Mouse (Mus musculus) frontal cortex, postnatal 10 days (tissue): ENCODE measurements at regions not wholly inside any gene's neighbourhood (a gene's known extent, or its start where the extent isn't known, plus 50 kb on each side); places are given as distances from the start of the nearest gene placed in this dataset.
"Not testable (repeated sequence)": the region's sequence is repeated elsewhere in the genome, so short reads cannot be mapped to it uniquely, and the experiment has no call there.

Experiments
- DNase-seq, 2 experiments: peaks; one replicate each; pipeline ENCODE4 v3.0.0; 2022; ENCODE audit warnings: low spot score in 2 of 2, mixed read lengths in 1 of 2

DNA sequence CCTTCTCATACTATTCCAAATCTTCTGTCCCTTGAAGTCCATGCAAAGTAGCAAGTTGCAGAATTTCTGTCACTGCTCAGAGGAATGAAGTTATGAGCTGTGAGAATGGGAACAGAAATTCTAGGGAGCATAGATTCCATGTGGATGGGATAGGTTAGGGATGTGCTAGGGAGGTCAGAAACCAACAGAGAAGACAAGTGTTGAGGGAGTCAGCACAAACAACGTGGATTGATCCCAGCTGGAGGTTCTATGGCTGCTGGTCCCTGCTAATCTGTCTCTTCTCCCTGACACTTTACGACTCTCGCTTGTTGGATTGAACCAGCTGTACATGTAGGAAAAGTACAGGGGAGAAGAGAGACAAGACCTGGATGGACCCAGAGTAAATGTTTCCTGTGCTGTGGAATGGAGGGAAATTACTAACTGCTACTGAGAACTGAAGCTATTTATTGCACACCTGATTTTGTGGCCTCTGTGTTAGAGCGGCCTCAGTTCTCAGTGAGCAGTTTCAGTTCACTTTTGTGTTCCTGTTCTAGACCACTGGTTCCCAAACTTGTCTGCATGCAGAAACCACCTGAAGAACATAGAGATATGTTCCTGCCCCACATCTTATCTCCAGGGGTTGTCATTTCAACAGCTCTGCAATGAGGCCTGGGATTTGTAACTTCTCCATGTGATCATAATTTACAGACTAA lies 151.0 kb downstream of the Ube2e3 start:
- DNase-seq, result no peak

DNA sequence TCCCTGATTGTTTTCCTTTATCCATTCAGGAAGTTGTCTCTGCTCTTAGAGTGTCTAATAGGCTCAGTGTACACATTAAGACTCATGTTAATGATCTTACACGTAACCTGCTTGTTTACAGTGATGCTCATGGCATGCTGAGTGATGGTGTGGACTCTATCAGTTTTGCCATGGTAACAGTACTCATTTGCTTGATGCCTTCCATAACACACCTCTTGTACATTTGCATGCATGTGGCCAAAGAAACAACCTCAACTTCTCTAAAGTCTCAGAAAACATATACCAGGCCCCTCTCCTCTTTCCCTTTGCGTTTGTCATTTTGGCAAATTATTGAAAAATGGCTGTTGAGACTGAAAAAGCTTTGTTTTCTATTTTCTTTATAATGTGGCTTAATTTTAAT lies 155.0 kb downstream of the Ube2e3 start:
- no peak for DNase-seq

DNA sequence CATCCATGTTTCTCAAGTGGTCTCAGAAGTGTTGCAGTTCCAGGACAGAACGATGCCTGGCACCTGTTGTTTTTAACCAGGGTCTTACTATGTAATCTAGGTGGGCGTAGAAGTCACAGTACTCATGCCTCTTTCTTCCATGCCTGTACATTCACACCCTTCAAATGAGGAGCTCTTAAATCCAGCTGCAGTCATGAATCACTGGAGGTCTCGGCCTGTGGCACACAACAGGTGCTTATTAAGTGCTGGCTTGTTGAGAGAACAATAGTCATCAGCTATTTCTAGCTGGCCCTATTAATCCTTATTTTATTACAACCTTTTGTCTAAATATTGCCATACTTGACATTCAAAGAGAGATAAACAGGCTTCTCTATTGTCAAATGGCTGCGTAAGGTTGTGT lies 157.8 kb downstream of the Ube2e3 start:
- no peak for DNase-seq

DNA sequence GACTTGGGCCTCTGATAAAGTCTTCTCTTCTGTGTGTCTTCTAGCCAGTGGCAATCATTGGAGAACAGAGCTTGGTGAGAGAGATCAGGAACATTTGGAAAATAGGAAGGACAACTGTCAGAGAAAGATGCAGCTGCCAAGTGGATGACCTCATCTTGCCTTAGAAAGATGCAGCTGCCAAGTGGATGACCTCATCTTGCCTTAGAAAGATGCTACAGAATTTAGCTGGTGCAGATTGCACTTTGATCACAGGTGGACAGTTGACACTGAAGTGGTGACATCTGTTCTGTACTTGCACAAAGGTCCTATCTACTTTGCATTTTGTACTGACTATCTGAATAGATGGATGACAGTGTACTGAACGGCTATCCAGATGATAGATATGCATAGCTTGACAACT lies 163.1 kb downstream of the Ube2e3 start:
- DNase-seq, result no peak

DNA sequence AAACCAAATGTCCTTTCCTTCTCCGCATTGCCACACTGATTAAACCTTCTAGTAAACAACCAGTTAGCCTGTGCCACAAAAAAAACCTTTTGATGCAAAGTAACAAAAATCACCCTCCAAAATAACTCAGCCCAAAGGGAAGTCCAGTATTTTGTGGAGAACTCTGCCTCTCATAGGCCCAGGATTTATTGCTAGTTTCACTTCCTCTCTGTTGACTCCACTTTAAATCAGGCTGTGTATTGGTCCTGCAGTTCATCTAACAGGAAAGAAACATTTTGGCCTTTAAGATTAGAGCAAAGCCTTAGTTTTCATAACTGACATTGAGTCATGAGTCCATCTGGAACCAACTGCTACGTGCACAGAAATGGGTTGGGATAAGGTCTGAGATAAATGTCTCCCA lies 168.4 kb downstream of the Ube2e3 start:
- no peak for DNase-seq

DNA sequence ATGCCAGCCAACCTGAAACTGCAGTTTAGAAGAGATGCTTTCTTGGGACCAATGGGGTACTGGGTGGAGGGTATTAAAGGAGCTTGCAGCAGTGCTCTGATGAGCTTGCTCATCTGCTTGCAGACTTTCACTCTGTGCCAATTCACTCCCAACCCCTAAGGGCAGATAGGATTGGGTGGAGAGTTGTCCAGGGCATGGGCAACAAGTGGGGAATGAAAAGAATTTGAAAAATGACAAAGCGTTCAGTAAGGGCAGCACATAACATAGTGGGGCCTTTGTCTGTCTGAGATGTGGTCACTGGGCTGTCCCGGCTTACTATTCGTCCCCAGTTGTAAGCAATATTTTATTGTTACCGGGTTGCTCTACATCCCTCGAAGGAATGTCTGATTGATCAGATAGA lies 170.7 kb downstream of the Ube2e3 start:
- DNase-seq, result no peak

DNA sequence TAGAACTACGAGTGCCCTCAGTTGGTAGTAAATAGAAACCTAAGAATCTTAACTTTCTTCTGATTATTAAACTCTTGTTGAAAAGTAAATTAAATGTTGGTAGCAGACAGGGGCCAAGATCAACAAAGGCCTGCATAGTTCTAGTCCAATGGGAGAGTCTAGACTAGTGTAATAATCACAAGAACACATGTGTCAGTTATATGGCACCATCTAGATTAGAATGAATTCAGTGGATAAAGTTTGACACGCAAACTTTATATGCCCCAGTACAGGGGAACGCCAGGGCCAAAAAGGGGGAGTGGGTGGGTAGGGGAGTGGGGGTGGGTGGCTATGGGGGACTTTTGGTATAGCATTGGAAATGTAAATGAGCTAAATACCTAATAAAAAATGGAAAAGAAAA lies 176.9 kb downstream of the Ube2e3 start:
- DNase-seq, result not testable (repeated sequence)

DNA sequence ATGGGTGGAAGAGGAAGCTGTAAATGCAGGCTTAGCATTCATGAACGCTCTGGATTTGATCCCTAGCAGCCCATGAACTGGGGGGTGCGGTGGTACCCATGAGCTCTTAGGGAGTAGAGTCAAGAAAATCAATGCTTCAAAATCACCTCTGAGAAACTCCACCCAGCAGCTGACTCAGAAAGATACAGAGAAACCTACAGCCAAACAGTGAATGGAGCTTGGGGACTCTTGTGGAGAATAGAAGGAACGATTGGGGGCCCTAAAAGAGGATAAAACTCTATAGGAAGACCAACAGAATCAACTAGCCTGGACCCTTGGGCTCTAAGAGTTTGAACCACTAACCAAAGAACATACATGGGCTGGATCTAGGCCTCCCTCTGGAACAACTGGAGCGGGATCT lies 177.6 kb downstream of the Ube2e3 start:
- DNase-seq, result no peak

DNA sequence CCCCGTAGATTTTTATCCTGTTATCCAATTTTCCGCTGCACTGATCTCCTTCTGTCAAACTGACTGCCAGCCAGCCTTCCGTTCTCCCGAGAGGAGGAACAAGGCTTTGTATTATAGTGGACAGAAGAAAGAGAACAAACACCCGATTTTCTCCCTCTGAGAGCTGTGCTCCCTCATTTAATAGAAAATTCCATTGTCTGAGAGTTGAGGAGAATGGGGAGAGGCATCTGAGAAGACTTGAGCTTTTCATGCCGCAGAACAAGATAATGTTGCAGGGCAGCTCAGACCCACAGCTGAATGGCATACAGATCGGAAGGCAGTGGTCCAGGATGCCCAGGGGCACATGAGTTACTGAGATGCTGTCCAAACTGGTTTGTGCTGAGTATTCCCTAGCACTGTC lies 180.1 kb downstream of the Ube2e3 start:
- no peak for DNase-seq

DNA sequence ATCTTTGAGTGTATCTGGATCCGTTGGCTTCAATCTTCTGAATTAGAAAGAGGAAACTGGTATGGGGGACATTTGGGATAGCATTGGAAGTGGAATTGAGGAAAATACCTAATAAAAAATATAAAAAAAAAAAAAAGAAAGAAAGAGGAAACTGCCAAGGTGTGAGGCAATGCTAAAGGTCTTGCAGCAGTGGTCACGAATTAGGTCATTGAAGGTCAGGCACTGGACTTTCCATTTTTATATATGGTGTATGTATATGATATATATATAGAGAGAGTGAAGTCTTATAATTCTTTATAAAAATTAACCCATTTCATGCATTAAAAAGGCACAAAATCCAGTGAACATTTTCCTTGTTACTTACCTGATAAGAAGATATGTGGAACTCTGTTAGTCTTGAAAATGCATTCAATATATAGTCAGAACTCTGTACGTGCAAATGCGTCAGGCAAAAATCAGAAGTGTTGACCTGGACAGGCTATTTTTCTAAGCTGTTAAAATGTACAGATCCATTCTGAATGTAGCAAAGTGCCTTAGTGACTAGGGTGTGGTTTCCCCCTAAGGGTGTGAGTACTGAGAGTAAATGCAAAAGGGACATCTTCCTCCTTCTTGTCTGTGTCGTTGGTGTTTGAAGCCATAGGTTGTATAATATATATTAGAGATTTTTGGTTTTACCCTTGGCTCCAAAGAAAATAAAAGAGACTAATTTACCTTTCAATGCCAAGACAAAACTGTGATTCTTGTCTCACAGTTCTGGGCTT lies 181.0 kb downstream of the Ube2e3 start:
- no peak for DNase-seq

DNA sequence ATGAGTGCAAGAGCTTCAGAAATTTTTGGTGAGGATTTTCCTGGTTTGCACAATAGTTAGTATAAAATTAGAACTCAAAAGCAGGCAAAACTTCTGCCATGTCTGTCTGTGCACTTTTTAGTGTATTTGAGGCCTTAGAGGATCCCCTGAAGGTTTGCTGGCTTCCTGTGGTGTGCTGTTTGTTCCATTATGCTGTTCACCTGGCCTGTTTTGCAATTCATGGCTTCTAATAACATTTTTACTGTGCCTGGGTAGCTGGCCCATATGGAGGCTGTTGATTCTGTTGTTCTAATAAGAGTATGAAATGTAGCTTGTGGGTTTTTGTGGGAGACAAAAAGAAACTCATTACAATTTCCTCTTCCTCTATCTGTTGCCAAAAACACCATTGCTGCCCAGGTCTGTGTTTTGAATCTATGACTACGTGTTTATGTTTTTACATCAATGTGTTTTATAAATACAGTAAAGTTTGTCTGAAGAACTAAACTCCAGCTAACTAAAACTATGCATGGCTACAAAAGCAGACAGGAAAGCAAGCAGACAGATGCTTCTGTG lies 182.6 kb downstream of the Ube2e3 start:
- no peak for DNase-seq

DNA sequence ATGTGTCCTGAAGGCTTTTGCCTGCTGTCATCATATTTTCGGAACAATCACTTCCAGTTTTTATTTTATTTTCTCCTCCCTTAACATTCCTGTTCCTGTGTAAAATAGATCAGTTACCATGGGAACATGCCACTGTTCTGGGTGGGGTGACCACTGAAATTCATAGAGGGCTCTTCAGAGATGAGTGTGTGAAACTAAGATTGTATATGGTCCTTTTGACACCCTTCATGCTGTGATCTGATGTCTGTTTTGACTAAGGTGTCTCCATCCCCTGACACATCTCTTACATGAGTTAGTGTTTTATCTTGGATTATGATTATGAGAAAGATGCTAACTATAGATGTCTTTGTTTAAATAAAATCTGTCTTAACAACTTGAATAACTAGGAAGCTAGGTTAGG lies 184.3 kb downstream of the Ube2e3 start:
- no peak for DNase-seq

DNA sequence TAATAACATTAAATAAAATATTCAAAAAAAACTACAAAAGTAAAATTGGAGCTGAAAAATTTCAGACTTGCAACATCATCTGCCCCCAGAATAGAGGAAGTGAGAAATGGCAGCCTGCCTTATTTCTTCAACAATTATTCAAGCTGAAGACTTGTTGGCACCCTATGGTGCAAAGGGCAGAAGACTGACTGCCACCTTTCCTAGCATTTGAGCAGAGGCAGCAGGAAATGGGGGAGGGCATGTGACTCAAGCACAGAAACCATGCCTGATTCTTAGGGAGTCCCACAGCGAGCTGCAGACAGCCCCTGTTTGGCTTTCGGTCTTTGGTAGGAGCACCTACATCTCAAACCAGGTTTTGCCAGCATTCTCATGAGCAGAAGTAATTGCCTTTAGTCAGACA lies 188.2 kb downstream of the Ube2e3 start:
- no peak for DNase-seq

DNA sequence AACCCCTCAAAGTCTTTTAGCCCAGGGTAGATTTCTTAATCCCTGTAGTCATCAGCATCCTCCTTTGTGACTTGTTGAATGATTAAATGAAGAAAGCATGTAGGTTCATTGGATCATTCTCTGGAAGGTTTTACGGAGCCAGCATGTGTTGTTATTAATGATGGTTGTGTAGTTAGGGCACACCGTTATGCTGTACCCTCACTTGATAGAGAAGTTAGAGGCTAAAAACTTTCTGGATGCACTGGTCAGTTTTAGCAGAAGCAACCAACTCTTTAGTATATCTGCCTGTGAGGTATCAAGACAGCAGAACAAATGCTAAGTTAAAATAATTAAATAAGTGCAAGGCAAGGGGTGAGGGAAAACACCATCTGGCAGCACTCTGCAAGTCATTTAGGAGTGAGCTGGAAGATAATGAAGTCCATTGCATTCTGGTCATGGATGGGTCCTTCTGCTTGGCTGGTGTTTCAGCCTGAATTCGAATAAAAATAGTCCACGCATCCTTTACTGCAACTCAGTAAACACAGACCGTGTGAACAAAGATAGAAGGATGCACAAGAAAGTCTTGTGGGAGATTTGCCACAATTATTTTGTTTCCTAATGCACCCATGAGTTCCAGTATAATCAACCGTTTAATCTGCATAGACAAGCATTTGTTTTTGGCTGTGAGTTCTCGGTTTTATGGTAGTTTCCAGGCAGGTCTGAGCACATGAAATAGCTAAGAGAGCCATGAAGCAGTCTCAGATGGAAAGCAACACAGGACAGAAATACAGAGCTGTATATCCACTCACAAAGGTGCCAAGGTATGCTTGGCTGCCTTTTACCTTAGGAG lies 191.4 kb downstream of the Ube2e3 start:
- DNase-seq, result no peak

DNA sequence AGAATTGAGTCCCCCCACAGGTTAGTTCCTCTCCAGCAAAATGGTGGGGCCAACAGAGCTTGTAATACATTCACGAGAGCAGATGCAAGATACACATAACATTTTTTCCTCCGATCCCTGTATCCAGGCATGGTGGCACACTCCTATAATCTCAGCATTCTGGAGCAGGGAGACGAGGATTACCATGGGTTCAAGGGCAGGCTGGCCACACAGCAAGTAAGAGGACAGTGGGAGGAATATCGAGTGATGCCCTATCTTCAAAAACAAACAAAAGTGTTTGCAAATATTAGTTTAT lies 192.0 kb downstream of the Ube2e3 start:
- DNase-seq, result no peak

DNA sequence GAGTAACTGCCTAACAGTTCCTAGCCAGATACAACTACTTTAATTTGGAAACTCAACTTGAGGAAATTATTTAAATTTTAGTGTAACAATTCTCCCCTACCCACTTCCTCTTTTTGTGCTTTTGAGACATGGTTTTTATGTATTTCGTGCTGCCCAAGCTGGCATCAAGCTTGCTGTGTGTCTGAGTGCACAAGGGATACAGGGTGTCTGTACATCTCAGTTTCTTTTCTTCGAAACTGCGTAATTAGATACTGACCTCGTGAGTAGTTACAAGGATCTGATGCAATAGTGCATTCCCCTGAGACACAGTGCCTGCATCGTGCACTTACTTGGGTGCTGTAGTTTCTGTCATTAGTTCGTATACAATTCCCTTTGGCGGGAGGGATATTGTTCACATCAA lies 192.4 kb downstream of the Ube2e3 start:
- no peak for DNase-seq

DNA sequence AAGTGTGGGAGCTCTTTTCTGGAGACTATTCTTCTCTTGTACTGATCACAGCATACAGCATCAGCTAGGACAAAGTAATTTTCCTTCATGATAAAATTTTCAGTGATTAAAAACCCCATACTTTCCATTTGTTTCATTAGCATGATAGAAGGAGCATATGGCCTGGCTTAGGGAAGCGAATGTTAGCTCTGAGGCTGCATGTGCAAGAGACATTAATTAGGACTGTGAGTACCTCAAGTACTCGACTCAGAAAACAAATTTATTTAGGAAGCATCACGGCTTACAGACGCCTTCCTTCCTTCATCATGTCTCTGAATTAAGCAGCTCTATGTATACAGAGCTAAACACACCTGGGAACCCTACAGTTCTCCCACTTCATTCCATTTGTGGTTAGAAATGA lies 193.6 kb upstream of the Itga4 start:
- DNase-seq, result no peak

DNA sequence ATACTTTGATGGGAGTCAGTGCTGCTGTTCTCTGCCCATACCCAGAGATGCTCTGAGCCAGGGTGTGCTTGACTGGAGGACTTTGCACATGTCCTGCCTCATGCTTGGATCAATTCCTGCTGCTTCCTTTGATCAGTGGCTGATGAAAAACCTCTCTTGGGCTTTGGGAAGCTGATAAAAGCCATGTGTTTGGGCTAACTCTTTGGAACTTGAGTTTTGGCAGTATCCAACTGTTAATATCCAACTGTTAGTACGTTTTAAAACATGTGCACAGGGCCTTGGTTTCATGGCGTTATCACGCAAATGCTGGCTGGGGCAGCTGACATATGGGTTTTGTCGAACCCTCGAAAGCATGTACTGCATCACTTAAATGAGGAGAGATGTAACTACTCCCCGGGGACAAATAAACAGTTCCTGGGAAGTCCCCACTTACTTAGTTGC lies 193.0 kb upstream of the Itga4 start:
- DNase-seq, result no peak

DNA sequence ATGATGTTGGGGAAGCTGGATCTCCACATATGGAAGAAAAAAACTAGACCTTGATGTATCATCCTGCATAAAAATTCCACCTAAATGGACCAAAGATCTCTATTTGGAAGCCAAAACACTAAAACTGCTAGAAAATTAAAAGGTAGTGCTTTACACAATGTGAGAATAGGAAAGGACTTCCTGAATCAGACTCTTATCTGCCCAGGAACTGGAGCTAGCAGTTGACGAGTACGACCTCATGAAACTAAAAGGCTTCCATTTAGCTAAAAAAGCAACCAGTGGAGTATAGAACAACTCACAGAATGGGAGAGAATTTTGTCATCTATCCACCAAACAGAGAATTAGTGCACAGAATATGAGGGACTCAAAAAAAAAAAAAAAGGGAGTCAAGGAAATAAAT lies 191.6 kb upstream of the Itga4 start:
- DNase-seq, result no peak

DNA sequence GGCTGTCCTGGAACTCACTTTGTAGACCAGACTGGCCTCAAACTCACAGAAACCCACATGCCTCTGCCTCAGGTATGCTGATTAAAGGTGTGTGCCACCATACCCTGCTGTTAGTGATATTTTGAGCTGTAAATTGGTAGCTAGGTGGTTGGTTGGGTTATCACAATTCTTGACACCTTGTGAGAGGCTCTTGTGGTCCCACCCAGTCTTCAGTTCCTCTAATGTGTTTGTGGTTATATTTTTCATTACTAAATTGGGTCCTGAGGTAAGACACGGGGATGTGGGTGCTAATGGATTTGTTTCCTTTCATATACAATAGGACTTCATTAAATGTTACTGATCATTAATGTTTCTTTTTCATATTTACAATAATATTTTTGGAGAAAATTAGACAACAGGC lies 189.9 kb upstream of the Itga4 start:
- no peak for DNase-seq

DNA sequence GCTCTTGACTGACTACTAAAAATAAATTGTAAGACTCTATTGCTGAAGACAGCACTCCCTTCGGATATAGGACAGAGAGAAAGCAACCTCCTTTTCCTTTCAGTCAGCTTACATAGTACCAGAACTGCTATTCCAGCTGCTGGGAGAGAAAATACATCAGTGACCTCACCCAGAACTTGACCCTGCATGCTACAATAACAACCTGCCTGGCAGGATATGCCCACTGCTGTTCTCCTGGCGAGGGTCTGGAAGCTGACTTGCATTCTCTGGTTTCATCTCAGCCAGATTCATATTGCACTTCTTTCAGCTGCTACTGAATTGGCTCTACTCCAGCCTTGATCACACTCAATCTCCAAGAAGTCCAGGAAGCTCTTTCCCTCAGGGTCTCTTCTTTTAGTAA lies 179.1 kb upstream of the Itga4 start:
- DNase-seq, result no peak

DNA sequence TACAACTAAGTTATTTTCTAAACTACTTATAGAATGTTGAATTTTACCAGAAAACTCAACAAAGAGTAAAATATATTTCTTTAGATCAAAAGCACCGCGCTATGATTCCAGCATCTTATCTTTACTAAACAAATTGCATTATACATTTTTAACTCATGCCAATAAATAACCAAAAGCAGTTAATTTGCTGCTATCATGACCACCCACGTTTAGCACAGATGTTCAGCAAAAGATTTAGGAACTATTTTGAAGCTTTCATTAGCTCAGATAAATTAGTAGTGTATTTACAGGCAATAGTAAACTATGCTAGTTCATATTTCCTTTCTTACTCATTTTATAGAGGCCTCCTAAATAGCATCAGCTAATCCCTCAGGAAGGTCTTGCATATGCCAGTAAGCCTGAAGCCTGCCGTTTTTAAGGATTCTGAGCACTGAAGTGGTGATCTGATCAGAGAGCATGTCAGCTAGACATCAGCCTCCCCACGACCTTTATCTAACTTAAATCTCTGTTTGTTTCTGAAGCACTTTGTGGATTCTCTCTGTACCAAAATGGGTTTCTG lies 176.3 kb upstream of the Itga4 start:
- no peak for DNase-seq
